Mouse (Mus musculus) gastrocnemius, postnatal 36 days (tissue): ENCODE measurements around the gene Clrn1. TPM values are rescaled to one million over a fixed set of nuclear protein-coding genes. Genes with fewer than 3 reads are reported as not detected.
"Not testable (repeated sequence)": the region's sequence is repeated elsewhere in the genome, so short reads cannot be mapped to it uniquely, and the experiment has no call there.

Source experiments
- DNase-seq, 2 experiments: peaks; one replicate each; pipeline ENCODE4 v3.0.0; 2022
- intact Hi-C: fragments of 180-260 bp; cut with DNase I; formaldehyde crosslinking; loops from one replicate; pipeline ENCODE4 v1.15.1; 2025
- long read RNA-seq, 2 experiments: library from polyadenylated mRNA; stranded (forward); transcript quantifications; one replicate each; pipeline ENCODE4 v2.0.0; 2021
- total RNA-seq, 2 experiments: library from RNA; stranded (reverse); gene quantifications; 2 replicates each; pipeline ENCODE4 v1.2.3; 2021

Gene Clrn1
- not detected for total RNA-seq
- long read RNA-seq, experiment 1: 0 reads
- long read RNA-seq, experiment 2: 0 reads

GRCm38 (mm10) chr3:58884801-58885573 is at the start of gene Clrn1:
Clrn1 (minus strand) TSS chr3:58885340.
- DNase-seq: no peak
- intact Hi-C loops: no loop called here

GRCm38 (mm10) chr3:58924027-58924426 is 38.9 kb upstream of the Clrn1 start:
- DNase-seq: no peak
- intact Hi-C loops: no loop called here

GRCm38 (mm10) chr3:58923140-58923539 is 38.0 kb upstream of the Clrn1 start:
- intact Hi-C loops: no loop called here
- no peak for DNase-seq

- DNase-seq: no peak
- intact Hi-C loops: no loop called here
Measured at GRCm38 (mm10) chr3:58922636-58923035, 37.5 kb upstream of the Clrn1 start.

- DNase-seq: no peak
- intact Hi-C loops: no loop called here
Measured at GRCm38 (mm10) chr3:58921316-58921715, 36.2 kb upstream of the Clrn1 start.

- DNase-seq: no peak
- intact Hi-C loops: no loop called here
Measured at GRCm38 (mm10) chr3:58904656-58905055, 19.5 kb upstream of the Clrn1 start.

GRCm38 (mm10) chr3:58902051-58902758 is 17.1 kb upstream of the Clrn1 start:
- intact Hi-C loops: no loop called here
- no peak for DNase-seq

- no peak for DNase-seq
- intact Hi-C loops: no loop called here
Measured at GRCm38 (mm10) chr3:58895131-58895530, 10.0 kb upstream of the Clrn1 start.

- no peak for DNase-seq
- intact Hi-C loops: no loop called here
Measured at GRCm38 (mm10) chr3:58894529-58894928, 9.4 kb upstream of the Clrn1 start.

- DNase-seq: no peak
- intact Hi-C loops: no loop called here
Measured at GRCm38 (mm10) chr3:58889670-58890069, 4.5 kb upstream of the Clrn1 start.

- no peak for DNase-seq
- intact Hi-C loops: no loop called here
Measured at GRCm38 (mm10) chr3:58888131-58888715, 3.1 kb upstream of the Clrn1 start.

GRCm38 (mm10) chr3:58887719-58888118 is 2.6 kb upstream of the Clrn1 start:
- intact Hi-C loops: no loop called here
- no peak for DNase-seq

GRCm38 (mm10) chr3:58883511-58883907 is 1.6 kb downstream of the Clrn1 start:
- DNase-seq: no peak

GRCm38 (mm10) chr3:58882878-58883510 is 2.1 kb downstream of the Clrn1 start:
- intact Hi-C loops: no loop called here
- DNase-seq: no peak

More at GRCm38 (mm10) chr3:58883511-58883907, 1.6 kb downstream of the Clrn1 start:
- intact Hi-C loops: no loop called here

- intact Hi-C loops: no loop called here
- DNase-seq: no peak
Measured at GRCm38 (mm10) chr3:58881016-58881415, 4.1 kb downstream of the Clrn1 start.

- DNase-seq: no peak
Measured at GRCm38 (mm10) chr3:58880181-58880580, 5.0 kb downstream of the Clrn1 start.

GRCm38 (mm10) chr3:58871882-58872281 is 13.3 kb downstream of the Clrn1 start:
- DNase-seq, intact Hi-C loops: not testable (repeated sequence)

More at GRCm38 (mm10) chr3:58880181-58880580, 5.0 kb downstream of the Clrn1 start:
- intact Hi-C loops: no loop called here

GRCm38 (mm10) chr3:58865690-58866089 is 19.4 kb downstream of the Clrn1 start:
- intact Hi-C loops: no loop called here
- DNase-seq: no peak

GRCm38 (mm10) chr3:58862976-58863375 is 22.2 kb downstream of the Clrn1 start:
- DNase-seq: no peak
- intact Hi-C loops: no loop called here

- intact Hi-C loops: no loop called here
- DNase-seq: no peak
Measured at GRCm38 (mm10) chr3:58843415-58843814, 41.7 kb downstream of the Clrn1 start.
